Mouse (Mus musculus) heart, embryonic 15.5 days (tissue): ENCODE results near the gene Ranbp6. TPM values are rescaled to one million over a fixed set of nuclear protein-coding genes. Genes with fewer than 3 reads are reported as not detected.

ENCODE experiments used
- ATAC-seq: fragments of 200-750 bp; cut with Nextera tagmentation; replicated peaks from 2 replicates; pipeline ENCODE4 v1.8.0; 2017; ENCODE audit warnings: low read depth, moderate TSS enrichment; ENCODE audit not compliant: insufficient number of reproducible peaks, insufficient read depth, low FRiP score
- H3K27ac ChIP-seq: fragments of 300-500 bp; sonication (generic); 2 replicates; pipeline ENCODE4 v1.5.1; 2015; ENCODE audit warnings: mild to moderate bottlenecking, inconsistent platforms
- H3K27me3 ChIP-seq: fragments of 300-500 bp; sonication (generic); 2 replicates; pipeline ENCODE4 v1.6.1; 2015; ENCODE audit warnings: inconsistent platforms
- H3K36me3 ChIP-seq: fragments of 300-500 bp; sonication (generic); 2 replicates; pipeline ENCODE4 v1.6.1; 2015; ENCODE audit warnings: mild to moderate bottlenecking, inconsistent platforms
- H3K4me1 ChIP-seq: fragments of 300-500 bp; sonication (generic); replicated peaks from 2 replicates; pipeline ENCODE4 v1.6.1; 2015; ENCODE audit warnings: inconsistent platforms
- H3K4me2 ChIP-seq: fragments of 300-500 bp; sonication (generic); 2 replicates; pipeline ENCODE4 v1.6.1; 2015; ENCODE audit warnings: inconsistent platforms, mild to moderate bottlenecking, moderate library complexity
- H3K4me3 ChIP-seq: fragments of 300-500 bp; sonication (generic); 2 replicates; pipeline ENCODE4 v1.5.1; 2015; ENCODE audit warnings: mild to moderate bottlenecking, inconsistent platforms
- H3K9ac ChIP-seq: fragments of 300-500 bp; sonication (generic); 2 replicates; pipeline ENCODE4 v1.6.1; 2015; ENCODE audit warnings: mild to moderate bottlenecking, inconsistent platforms
- H3K9me3 ChIP-seq: fragments of 300-500 bp; sonication (generic); replicated peaks from 2 replicates; pipeline ENCODE4 v1.6.1; 2016; ENCODE audit warnings: inconsistent platforms
- WGBS: fragments of 180-500 bp; shearing (Covaris S2); methylation state at CpG from one replicate; pipeline ENCODE4 v1.1.7; 2015; ENCODE audit warnings: mixed read lengths; 5-methylcytosine and 5-hydroxymethylcytosine counted together
- polyA plus RNA-seq: library from polyadenylated mRNA; unstranded; fragments of >200 nt; fragmentation: Nextera tagmentation; extraction: Ambion mirVana; gene quantifications from 2 replicates; pipeline ENCODE4 v1.2.1, GENCODE M21; 2015

The Ranbp6 gene
- polyA plus RNA-seq, 1 experiment from 2014 or later, result 14.1 TPM

DNA sequence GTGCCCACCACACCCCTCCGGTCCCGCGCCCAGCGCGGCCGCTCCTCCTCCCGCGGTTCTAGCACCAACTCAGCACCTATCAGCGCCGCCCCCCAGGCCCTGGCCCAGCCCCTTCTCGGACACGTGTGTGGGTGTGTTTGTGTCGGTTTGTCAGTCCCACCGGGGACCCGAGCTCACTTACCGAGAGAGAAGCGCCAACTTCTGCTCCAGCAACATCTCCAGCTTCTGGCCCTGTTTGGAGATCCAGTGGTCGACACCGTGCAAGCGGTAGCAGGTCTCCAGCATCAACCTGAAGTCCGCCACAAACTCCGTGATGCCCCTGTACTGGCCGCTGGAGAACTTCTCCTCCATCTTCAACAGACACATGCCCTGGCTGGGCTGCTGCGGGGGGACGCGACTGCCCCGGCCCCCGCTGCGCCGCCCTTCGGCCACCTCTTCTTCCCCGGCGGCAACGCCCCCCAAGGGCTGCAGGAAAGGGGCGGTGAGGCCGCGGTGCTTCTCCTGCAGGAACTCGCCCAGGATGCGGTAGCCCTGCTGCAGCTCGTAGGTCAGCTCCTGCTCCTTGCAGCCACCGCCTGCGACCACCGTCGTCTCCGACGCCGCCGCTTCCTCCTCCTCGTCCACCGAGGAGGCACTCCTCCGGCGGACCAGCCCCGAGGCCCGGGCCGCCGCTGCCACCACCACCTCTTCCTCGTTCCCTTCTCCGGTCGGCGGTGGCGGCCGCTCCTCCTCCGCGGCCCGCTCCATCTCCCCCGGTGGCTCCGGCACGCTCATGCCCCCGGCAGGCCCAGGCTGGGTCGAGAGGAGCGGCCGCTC lies 7.5 kb downstream of the Ranbp6 start:
- peak; percentile 53 for ATAC-seq
- Histone ChIP-seq H3K9me3 (no peaks in the 10 kb centered on the region), H3K4me1 (peaks cover 12% of the 10 kb centered on the region), H3K36me3 (peaks cover 6% of the 10 kb centered on the region), H3K4me3 (peak overlapping the region; percentile 94), H3K27me3 (no peaks in the 10 kb centered on the region), H3K27ac (peak overlapping the region; percentile 95), H3K9ac (peak overlapping the region; percentile 78), H3K4me2 (peak overlapping the region; percentile 91)
- under 1% methylated on average over 64 of the region's 72 CpGs for WGBS

DNA sequence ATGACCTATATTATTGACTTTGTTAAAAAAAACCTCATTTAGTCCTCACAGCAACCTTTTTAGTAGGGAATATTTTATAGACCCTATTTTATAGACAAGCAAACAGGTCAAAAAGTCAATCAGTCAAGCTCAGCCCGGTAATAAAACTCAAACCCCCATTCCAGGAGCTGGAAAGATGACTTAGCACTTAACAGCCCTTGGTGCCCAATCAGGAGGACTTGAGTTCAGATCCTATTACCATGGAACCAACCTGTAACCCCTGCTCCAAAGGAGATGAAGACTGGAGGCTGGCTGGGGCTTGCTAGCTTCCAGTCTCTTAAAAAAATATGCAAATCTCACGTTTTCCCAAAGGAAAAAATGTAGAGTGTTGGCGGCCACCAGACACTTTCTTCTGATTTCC lies 8.8 kb downstream of the Ranbp6 start:
- no peak overlapping the region for H3K9ac ChIP-seq
- H3K4me3 ChIP-seq, result peak overlapping the region; percentile 29
- 50% methylated on average over 3 of the region's 3 CpGs for WGBS
- no peak for ATAC-seq
- peaks cover 10% of the 10 kb centered on the region for H3K4me1 ChIP-seq
- H3K27ac ChIP-seq, result no peak overlapping the region
- H3K27me3 ChIP-seq, result no peaks in the 10 kb centered on the region
- no peaks in the 10 kb centered on the region for H3K9me3 ChIP-seq
- H3K36me3 ChIP-seq, result no peaks in the 10 kb centered on the region
- peak overlapping the region; percentile 91 for H3K4me2 ChIP-seq

DNA sequence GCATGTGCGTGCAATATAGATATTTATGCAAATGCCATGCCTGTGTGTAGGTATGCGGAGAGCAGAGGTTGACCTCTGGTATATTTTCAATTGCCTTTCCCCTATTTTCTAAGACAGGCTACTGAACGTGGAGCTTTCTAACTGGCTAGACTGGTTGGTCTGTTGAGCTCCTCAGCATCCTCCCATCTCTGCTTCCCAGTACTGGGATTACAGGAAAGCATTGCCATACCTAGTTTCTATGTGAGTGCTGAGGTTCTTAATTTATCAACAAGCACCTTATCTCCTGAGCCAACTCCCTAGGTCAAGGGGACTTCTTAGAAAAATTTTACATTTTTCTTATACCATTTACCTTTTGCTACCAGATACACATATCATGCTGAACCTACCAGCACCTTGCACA lies 15.4 kb downstream of the Ranbp6 start:
- H3K27ac ChIP-seq, result no peak overlapping the region
- no peak overlapping the region for H3K9ac ChIP-seq
- H3K4me3 ChIP-seq, result no peak overlapping the region
- no peaks in the 10 kb centered on the region for H3K36me3 ChIP-seq
- H3K27me3 ChIP-seq, result no peaks in the 10 kb centered on the region
- H3K4me1 ChIP-seq, result 0 out of 2 replicates have a peak, but pooled peaks cover 4% of the 10 kb centered on the region
- 80% methylated on average over 3 of the region's 3 CpGs for WGBS
- no peaks in the 10 kb centered on the region for H3K9me3 ChIP-seq
- no peak for ATAC-seq
- H3K4me2 ChIP-seq, result no peak overlapping the region

DNA sequence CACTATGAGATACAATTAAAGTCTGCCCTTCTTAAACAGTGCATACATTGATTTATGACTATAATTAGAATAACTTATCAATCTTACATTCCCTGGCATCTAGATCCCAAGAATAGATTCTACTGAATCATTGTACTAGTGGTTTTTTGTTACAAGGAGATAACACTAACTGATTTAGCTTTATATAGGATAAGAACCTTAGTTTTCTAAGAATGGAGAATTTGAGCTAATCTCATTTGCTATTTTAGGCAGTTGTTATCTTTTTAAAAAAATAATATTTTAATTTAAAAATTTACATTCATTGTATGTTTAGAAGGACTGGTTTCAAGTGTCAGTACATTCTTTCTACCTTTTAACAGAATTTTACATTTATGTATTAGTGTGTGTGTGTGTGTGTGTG lies 24.8 kb downstream of the Ranbp6 start:
- Histone ChIP-seq H3K4me3 (no peak overlapping the region), H3K9ac (no peak overlapping the region), H3K27me3 (no peaks in the 10 kb centered on the region), H3K36me3 (peaks cover 6% of the 10 kb centered on the region), H3K4me1 (no peaks in the 10 kb centered on the region), H3K27ac (no peak overlapping the region), H3K4me2 (no peak overlapping the region), H3K9me3 (no peaks in the 10 kb centered on the region)
- ATAC-seq, result no peak

DNA sequence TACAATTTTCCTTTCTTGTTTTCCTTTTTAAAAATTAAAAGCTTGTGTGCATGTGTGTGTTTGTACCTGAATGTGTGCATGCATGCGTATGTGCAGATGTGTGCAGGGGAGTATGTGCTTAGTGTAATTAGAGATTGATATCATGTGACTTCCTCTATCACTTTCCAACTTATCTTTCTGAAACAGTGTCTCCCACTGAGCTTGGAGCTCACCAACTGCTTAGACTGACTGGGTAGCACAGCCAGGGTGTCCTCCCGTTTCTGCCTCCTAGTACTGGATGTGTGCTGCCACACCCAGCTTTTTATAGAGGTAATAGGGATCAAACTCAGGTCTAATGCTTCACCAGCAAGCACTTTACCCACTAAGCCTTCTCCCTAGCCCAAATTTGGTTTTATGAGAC lies 29.9 kb downstream of the Ranbp6 start:
- Histone ChIP-seq H3K9me3 (no peaks in the 10 kb centered on the region), H3K4me1 (no peaks in the 10 kb centered on the region), H3K9ac (no peak overlapping the region), H3K27ac (no peak overlapping the region), H3K27me3 (no peaks in the 10 kb centered on the region), H3K4me2 (no peak overlapping the region), H3K4me3 (no peak overlapping the region), H3K36me3 (peaks cover 7% of the 10 kb centered on the region; the same call in 1 of the 2 replicates)
- WGBS, result 92% methylated on average over 2 of the region's 2 CpGs
- no peak for ATAC-seq

Other genes with a start within 250 kb of the Ranbp6 start
- gene Ermp1, start 164.6 kb downstream of the Ranbp6 start, polyA plus RNA-seq, result 6.3 and 9.1 TPM in 2 replicates
- 0.83 and 0.94 TPM in 2 replicates for gene Mlana, start 115.2 kb downstream of the Ranbp6 start, polyA plus RNA-seq
- 2.6 and 2.7 TPM in 2 replicates for gene 9930021J03Rik, start 7.0 kb downstream of the Ranbp6 start, polyA plus RNA-seq
- 9.5 and 10.2 TPM in 2 replicates for gene Il33, start 112.1 kb upstream of the Ranbp6 start, polyA plus RNA-seq
- not detected in 2 replicates for gene Trpd52l3, start 190.8 kb upstream of the Ranbp6 start, polyA plus RNA-seq
- 37.7 and 45.1 TPM in 2 replicates for gene Uhrf2, start 217.5 kb upstream of the Ranbp6 start, polyA plus RNA-seq